Mouse (Mus musculus): ENCODE data around the gene Gm10277.

- TF ChIP-seq FLI1 (IDR thresholded peaks at IDR 0.05; ENCODE audit: low read length) (no peak), GATA1 (IDR thresholded peaks at IDR 0.05; ENCODE audit: borderline replicate concordance, low read length) (no peak)
Observed at GRCm38 (mm10) chr11:77825853-77826252, 38.3 kb upstream of the Gm10277 start.
